Mouse (Mus musculus) CD4-positive, CD25-positive, alpha-beta regulatory T cell, adult 4 months (primary cell): Measurements from ENCODE around the gene Itih3. TPM values are rescaled to one million over a fixed set of nuclear protein-coding genes. Genes with fewer than 3 reads are reported as not detected.
A peak's percentile ranks its signal among the peaks of the same experiment; 100 is the strongest.

Source experiments
- ATAC-seq: one replicate; pipeline ENCODE4 v1.8.0; 2017
- polyA plus RNA-seq, 2 experiments: library from polyadenylated mRNA; unstranded; fragments of 100-300 nt; shearing (Covaris generic); gene quantifications; one replicate each; pipeline ENCODE4 v1.2.1; 2017

Gene Itih3
- not detected for polyA plus RNA-seq

GRCm38 (mm10) chr14:30923375-30924105 lies at the start of gene Itih3:
Gene Itih3, minus strand, starts transcription at chr14:30923760.
- ATAC-seq: no peak

DNA sequence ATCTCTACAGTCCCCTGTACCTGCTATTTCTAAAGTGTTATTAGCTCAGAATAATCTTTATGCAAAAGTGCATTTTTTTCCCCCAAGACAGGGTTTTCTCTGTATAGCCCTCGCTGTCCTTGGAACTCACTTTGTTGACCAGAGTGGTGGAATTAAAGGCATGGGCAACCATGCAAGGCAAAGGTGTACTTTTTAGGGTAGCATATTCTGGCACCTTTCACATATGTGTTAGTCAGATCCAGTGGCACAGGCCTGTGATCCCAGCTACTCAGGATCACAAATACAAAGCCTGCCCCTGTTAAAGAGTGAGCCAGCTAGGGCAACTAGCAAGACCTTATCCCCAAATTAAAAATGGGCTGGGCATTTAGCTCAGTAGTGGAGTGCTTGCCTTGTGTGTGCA lies 36.8 kb upstream of the Itih3 start:
- ATAC-seq: no peak

DNA sequence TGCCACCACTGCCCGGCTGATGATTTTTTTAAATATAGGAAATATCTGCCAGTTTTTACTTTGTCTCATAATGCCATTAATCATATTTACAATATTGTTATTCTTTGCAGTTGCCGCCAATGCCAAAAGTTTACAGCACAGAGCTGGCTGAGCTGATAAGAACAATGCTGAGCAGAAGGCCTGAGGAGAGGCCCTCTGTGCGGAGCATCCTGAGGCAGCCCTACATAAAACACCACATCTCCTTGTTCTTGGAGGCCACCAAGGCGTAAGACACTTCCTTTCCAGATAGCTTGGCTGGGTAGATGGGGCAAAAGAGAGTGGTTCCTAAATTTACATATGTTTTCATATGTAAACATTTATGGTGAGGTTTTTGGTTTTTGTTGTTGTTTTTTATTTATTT lies 35.5 kb upstream of the Itih3 start:
- ATAC-seq: no peak

GRCm38 (mm10) chr14:30958517-30958916 lies 35.0 kb upstream of the Itih3 start:
- ATAC-seq: no peak

DNA sequence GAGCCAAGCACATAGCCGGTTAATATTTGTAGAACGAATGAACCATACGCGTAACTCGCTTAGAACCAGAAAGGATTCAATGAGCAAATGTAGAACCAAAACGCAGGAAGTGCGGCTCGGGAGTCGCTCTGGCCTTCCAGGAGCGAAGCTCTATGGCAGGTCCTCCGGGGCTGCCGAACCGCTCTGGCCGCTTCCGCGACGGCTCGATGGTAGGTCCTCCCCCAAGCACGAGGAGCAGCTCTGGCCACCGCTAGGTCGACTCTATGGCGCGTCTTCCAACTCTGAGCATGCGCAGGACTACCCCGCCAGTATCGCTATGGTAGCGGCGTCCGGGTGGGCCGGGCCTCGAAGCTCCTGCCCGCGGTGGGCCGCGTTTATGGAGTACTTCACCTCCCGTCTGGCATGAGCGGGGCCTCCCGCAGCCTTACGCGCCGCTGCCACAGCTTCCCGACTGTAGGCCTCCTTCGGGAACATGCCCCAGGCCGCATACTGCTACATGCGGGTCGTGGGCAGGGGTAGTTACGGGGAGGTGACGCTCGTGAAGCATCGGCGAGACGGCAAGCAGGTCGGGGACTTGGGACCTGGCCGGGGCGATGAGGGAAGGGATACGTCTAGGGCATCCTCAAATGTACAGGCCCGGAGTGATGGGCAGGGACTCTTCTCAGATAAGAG lies 27.7 kb upstream of the Itih3 start, which contains the start of gene Nek4:
Gene Nek4, plus strand, starts transcription at position 224 of the 672 bp plus-strand sequence.
- peak; percentile 99 for ATAC-seq

GRCm38 (mm10) chr14:30949986-30950385 lies 26.4 kb upstream of the Itih3 start:
- no peak for ATAC-seq

DNA sequence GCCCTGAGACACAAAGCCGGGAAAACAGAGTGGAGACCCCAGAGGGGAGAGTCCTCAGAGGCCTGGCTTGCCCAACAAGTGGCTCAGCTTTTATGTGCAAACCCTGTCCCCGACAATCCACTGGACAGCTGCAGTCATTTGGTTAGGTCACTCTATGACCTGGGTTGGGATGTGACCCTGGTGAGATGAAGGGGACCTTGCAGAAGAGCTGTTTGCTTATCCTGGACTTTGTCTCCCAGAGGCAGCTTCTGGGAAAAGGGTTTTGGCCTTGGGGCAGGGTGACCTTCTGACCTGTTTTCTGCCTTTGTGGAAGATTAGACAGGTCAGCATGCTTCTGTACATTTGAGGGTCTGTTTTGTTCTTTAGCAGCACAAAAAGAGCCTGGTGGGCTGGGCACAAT lies 21.2 kb upstream of the Itih3 start:
- ATAC-seq: no peak

DNA sequence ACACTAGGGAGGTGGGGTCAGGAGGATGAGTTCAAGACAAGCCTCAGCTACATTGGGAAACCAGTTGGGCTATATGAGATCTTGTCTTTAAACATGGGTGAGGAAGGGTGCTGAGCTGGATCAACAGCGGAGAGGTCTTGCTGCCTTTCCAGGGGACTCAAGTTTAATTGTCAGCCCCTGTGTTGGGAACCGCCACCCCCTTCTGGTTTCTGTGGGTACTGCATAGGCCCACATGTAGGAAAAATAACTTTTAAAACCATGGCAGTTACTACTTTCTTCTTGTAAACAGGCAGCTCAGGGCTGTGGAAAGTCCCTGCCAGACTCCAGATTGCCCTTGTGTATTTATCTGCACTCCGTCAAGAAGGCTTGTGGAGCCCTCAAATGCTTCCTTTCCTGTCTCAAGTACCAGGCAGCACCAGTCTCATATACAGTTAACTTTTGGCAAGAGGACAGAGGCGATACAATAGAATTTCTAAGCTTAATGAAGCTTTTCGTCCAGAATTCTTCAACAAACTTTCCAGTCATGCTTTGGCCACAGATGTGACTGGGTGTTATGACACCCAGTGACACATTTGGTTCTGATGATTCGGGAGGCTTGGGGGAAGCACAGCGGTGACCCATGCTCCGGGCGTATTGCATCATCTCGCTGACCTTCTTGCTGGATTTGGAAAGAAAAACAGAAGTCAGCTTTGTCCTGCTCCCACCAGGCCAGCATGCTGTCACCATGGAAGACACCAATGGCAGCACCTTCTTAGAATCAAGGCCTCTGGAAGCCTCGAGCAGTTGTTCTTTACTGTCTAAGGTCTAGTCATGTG lies 20.5 kb upstream of the Itih3 start:
- peak; percentile 71 for ATAC-seq

DNA sequence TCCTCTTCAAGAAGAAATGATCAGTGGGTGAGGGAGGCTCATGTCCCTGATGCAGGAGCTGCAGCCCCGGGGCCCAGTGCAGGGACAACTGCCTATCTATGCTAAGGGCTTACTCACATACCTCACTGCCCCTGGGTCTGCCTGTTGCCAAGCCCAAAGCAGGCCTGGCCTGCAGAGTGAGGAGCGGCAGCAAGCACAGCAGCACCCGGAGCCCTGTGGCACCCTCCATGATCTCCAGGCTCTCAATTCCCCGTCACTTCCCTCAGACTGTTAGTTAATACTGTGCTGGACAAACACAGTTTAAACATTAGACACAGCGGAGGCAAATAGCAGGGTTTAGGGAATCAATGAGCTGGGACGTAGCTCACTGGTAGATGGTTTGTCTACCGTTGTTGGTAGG lies 19.5 kb upstream of the Itih3 start, which contains the start of gene Itih1:
Gene Itih1, minus strand, starts transcription at position 252 of the 400 bp plus-strand sequence.
- ATAC-seq: no peak

DNA sequence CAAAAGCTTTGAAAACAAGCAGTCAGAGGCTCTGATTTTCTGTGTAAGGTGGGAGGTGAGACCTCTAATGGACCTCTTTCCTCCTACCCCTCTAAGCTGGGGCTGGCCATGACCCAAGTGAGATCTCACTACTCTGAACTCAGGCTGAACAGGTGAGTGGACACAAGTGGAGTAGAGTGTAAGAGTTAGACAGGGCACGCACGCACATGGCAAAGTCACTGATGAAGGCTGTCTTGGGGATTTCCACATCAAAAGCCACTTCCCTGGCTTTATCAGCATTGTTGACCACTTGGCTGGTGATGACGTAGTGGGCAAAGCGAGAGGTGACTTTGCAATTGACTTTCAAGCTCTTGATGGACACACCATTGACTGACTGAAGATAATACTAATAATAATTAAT lies 18.7 kb upstream of the Itih3 start:
- ATAC-seq: no peak

- no peak for ATAC-seq
Measured at GRCm38 (mm10) chr14:30933351-30933750, 9.8 kb upstream of the Itih3 start.

GRCm38 (mm10) chr14:30930386-30930785 lies 6.8 kb upstream of the Itih3 start:
- no peak for ATAC-seq

DNA sequence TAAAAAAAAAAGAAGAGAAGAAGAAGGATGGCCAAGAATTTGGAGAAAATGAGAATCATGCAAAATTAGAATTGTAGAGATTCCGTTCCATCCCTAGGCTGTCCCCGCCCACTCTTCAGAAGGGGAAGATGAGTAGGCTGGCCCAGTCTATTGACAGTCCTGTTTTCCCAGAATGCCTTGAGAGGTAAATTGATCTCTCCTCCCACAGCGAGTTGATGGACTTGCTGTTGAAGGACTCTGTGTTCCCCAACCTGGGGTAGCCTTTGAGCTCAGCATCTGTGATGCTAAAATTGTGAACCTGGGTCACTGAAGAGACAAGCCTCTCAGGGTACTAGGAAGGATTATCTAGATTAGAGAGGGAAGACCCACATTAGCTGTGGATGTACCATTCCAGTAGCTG lies 1.9 kb upstream of the Itih3 start:
- no peak for ATAC-seq

DNA sequence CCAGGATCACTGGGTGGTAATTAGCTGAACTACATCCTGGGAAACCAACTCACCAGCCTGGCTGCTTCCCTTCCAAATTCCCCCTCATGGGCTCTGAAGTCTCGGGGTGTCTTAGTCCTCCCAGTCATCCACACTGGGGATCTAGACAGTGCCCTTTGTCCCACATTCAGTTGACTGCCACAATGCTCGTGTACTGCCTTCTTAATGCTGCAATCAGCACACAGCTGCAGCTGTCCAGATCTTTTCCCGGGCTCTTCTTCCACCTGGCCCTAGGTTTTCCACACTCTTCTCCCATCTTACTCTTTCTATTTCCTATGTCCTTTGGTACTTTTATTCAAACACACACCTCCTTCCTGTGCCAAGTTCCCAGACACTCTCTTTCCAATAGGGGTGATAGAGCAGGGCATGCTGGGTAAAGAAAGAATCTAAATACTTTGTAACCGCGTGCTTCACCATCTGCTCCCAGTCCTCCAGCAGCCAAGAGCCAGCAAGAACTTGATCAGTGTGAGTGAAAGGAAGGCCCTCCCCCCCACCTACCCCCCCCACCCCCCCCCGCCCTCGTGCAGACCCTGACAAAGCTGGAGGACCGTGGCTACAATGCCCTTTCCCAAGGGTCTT lies 1.4 kb downstream of the Itih3 start:
- no peak for ATAC-seq

GRCm38 (mm10) chr14:30916516-30916915 lies 7.0 kb downstream of the Itih3 start:
- ATAC-seq: no peak

GRCm38 (mm10) chr14:30913404-30913803 lies 10.2 kb downstream of the Itih3 start:
- no peak for ATAC-seq

GRCm38 (mm10) chr14:30912641-30913040 lies 10.9 kb downstream of the Itih3 start:
- ATAC-seq: no peak

DNA sequence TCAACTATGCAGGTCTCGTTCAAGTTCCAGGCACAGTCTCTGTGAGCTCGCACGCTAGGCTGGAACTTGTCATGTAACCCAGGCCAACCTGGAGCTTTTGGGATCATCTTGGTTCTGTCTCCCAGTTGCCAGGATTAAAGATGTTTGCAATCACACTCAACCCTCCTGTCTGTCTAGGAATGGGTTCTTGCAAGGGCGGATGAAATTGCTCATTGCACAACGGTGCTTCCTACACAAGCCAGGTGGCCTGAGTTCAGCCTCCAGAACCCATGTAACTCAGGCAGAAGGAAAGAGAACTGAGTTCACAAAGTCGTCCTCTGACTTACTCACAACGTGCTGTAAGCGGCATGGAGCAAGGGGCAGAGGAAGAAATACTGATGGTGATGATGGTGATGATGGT lies 12.4 kb downstream of the Itih3 start:
- no peak for ATAC-seq

- no peak for ATAC-seq
Measured at GRCm38 (mm10) chr14:30907814-30908265, 15.7 kb downstream of the Itih3 start.

- ATAC-seq: no peak
Measured at GRCm38 (mm10) chr14:30906001-30906400, 17.6 kb downstream of the Itih3 start.

- ATAC-seq: no peak
Measured at GRCm38 (mm10) chr14:30904307-30904706, 19.3 kb downstream of the Itih3 start.

DNA sequence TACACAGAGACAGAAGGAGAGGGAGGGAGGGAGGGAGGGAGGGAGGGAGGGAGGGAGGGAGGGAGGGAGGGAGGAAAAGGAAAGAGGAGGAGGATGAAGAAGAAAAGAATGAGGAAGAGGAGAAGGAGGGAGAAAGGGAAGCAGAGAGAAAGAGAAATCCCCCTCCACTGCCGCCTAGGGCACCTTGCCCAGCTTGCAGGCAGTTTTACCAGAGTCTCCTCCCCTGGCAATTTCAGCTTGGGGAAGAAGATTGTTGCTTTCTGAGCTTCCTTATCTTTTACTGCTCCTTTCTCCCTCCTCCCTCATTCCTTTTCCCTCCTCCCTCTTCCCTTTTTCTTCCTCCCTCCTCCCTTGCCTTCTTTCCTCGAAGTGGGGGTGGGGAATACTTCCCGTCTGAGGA lies 20.5 kb downstream of the Itih3 start:
- ATAC-seq: no peak

- no peak for ATAC-seq
Measured at GRCm38 (mm10) chr14:30902628-30903027, 20.9 kb downstream of the Itih3 start.
